Mouse (Mus musculus) CH12.LX (cell line): Measurements from ENCODE around the gene Tmem130. TPM values are rescaled to one million over a fixed set of nuclear protein-coding genes. Genes with fewer than 3 reads are reported as not detected.

Experiments
- DNase-seq: peaks from one replicate; pipeline ENCODE4 v3.0.0-alpha.2; 2013; ENCODE audit errors: extremely low read depth
- H3K27ac ChIP-seq: 2 replicates; pipeline ENCODE4 v1.5.1; 2012; ENCODE audit warnings: low read depth, mild to moderate bottlenecking, control low read depth, moderate library complexity; ENCODE audit not compliant: insufficient read depth
- H3K27me3 ChIP-seq: replicated peaks from 2 replicates; pipeline ENCODE3; 2012; ENCODE audit warnings: inconsistent platforms
- H3K36me3 ChIP-seq, 2 experiments: replicated peaks in 1 of 2; 2 replicates each; pipeline versions ENCODE3 to v1.6.1; 2012; ENCODE audit warnings: inconsistent platforms in 1 of 2, low read length in 1 of 2, mild to moderate bottlenecking in 1 of 2, mixed read lengths in 1 of 2, moderate library complexity in 1 of 2; ENCODE audit not compliant: control insufficient read depth in 1 of 2, insufficient read depth in 1 of 2
- H3K4me1 ChIP-seq, 2 experiments: 2 replicates each; pipeline ENCODE4 v1.6.1; 2012; ENCODE audit warnings: inconsistent platforms in 1 of 2, moderate library complexity in 1 of 2; ENCODE audit not compliant: insufficient read depth in 2 of 2, control insufficient read depth in 1 of 2
- H3K4me2 ChIP-seq: 2 replicates; pipeline ENCODE4 v1.6.1; 2012; ENCODE audit warnings: low read depth, mild to moderate bottlenecking, control low read depth; ENCODE audit not compliant: poor library complexity, insufficient read depth, severe bottlenecking
- H3K4me3 ChIP-seq, 3 experiments: fragments of 150-350 bp in 1 of 3; sonication (generic) in 1 of 3; replicated peaks in 1 of 3; 2 replicates each; pipeline versions ENCODE3 to v1.5.1; 2011 to 2012; ENCODE audit warnings: low read depth in 2 of 3, low read length in 2 of 3, mild to moderate bottlenecking in 2 of 3, moderate library complexity in 2 of 3, control low read depth in 1 of 3, improper control_type of control experiment in 1 of 3, inconsistent platforms in 1 of 3, mixed read lengths in 1 of 3; ENCODE audit not compliant: poor library complexity in 1 of 3
- H3K79me2 ChIP-seq: replicated peaks from 2 replicates; pipeline ENCODE4 v1.6.1; 2012; ENCODE audit warnings: mild to moderate bottlenecking, moderate library complexity; ENCODE audit not compliant: control insufficient read depth, poor library complexity, insufficient read depth, severe bottlenecking; ENCODE audit errors: extremely low read depth
- H3K9ac ChIP-seq: 2 replicates; pipeline ENCODE4 v1.6.1; 2012; ENCODE audit warnings: low read depth, mild to moderate bottlenecking, control low read depth, moderate library complexity; ENCODE audit not compliant: insufficient read depth
- H3K9me3 ChIP-seq: replicated peaks from 2 replicates; pipeline ENCODE3; 2012; ENCODE audit warnings: low read length, inconsistent platforms, mixed read lengths
- BHLHE40 ChIP-seq: IDR thresholded peaks from 2 replicates; pipeline ENCODE4 v1.6.1; 2011; ENCODE audit warnings: mild to moderate bottlenecking, low read depth, low read length, improper control_type of control experiment
- CTCF ChIP-seq, 2 experiments: IDR thresholded peaks in 1 of 2; conservative IDR thresholded peaks in 1 of 2; 2 replicates each; pipeline ENCODE4 v1.5.1; 2011 to 2012; ENCODE audit warnings: low read depth in 2 of 2, low read length in 2 of 2, improper control_type of control experiment in 1 of 2, inconsistent platforms in 1 of 2, mild to moderate bottlenecking in 1 of 2, moderate library complexity in 1 of 2
- E2F4 ChIP-seq: IDR thresholded peaks from 2 replicates; pipeline ENCODE4 v1.6.1; 2011; ENCODE audit warnings: low read depth, low read length, improper control_type of control experiment; ENCODE audit not compliant: insufficient replicate concordance
- ELF1 ChIP-seq: IDR thresholded peaks from 2 replicates; pipeline ENCODE4 v1.6.1; 2014; ENCODE audit warnings: low read depth, mild to moderate bottlenecking, inconsistent platforms, low read length, improper control_type of control experiment
- EP300 ChIP-seq: IDR thresholded peaks from 2 replicates; pipeline ENCODE4 v1.6.1; 2011; ENCODE audit warnings: low read length, improper control_type of control experiment
- ETS1 ChIP-seq: conservative IDR thresholded peaks from 2 replicates; pipeline ENCODE4 v1.6.1; 2012; ENCODE audit warnings: low read depth, mild to moderate bottlenecking, inconsistent platforms, low read length, improper control_type of control experiment, moderate library complexity
- GABPA ChIP-seq: IDR thresholded peaks from 2 replicates; pipeline ENCODE4 v1.6.1; 2012; ENCODE audit warnings: low read depth, low read length, improper control_type of control experiment, inconsistent platforms; ENCODE audit not compliant: insufficient replicate concordance
- HCFC1 ChIP-seq: IDR thresholded peaks from 2 replicates; pipeline ENCODE4 v1.6.1; 2012; ENCODE audit warnings: low read depth, mild to moderate bottlenecking, inconsistent platforms, low read length, improper control_type of control experiment
- IRF4 ChIP-seq: IDR thresholded peaks from 2 replicates; pipeline ENCODE4 v1.6.1; 2014; ENCODE audit warnings: low read depth, mild to moderate bottlenecking, inconsistent platforms, low read length, improper control_type of control experiment
- JUN ChIP-seq: IDR thresholded peaks from 2 replicates; pipeline ENCODE4 v1.6.1; 2011; ENCODE audit warnings: low read depth, mild to moderate bottlenecking, low read length, improper control_type of control experiment, moderate library complexity; ENCODE audit not compliant: insufficient read depth
- JUND ChIP-seq: conservative IDR thresholded peaks from 2 replicates; pipeline ENCODE4 v1.6.1; 2011; ENCODE audit warnings: low read depth, low read length, improper control_type of control experiment
- MAFK ChIP-seq: IDR thresholded peaks from 2 replicates; pipeline ENCODE4 v1.6.1; 2011; ENCODE audit warnings: low read length, improper control_type of control experiment; ENCODE audit not compliant: insufficient replicate concordance
- MAX ChIP-seq: IDR thresholded peaks from 2 replicates; pipeline ENCODE4 v1.6.1; 2011; ENCODE audit warnings: low read length, improper control_type of control experiment
- MAZ ChIP-seq: IDR thresholded peaks from 2 replicates; pipeline ENCODE4 v1.6.1; 2012; ENCODE audit warnings: low read depth, mild to moderate bottlenecking, inconsistent platforms, low read length, improper control_type of control experiment, moderate library complexity
- MEF2A ChIP-seq: IDR thresholded peaks from 2 replicates; pipeline ENCODE4 v1.6.1; 2014; ENCODE audit warnings: low read depth, mild to moderate bottlenecking, inconsistent platforms, low read length, improper control_type of control experiment, borderline replicate concordance
- MXI1 ChIP-seq: IDR thresholded peaks from 2 replicates; pipeline ENCODE4 v1.6.1; 2011; ENCODE audit warnings: mild to moderate bottlenecking, low read depth, low read length, improper control_type of control experiment
- MYC ChIP-seq: IDR thresholded peaks from 2 replicates; pipeline ENCODE4 v1.6.1; 2011; ENCODE audit warnings: low read depth, mild to moderate bottlenecking, improper control_type of control experiment, low read length
- NRF1 ChIP-seq: IDR thresholded peaks from 2 replicates; pipeline ENCODE4 v1.6.1; 2014; ENCODE audit warnings: low read depth, mild to moderate bottlenecking, inconsistent platforms, low read length, improper control_type of control experiment, moderate library complexity
- PAX5 ChIP-seq: IDR thresholded peaks from 2 replicates; pipeline ENCODE4 v1.6.1; 2012; ENCODE audit warnings: low read length, inconsistent platforms, mixed read lengths
- POLR2A ChIP-seq: IDR thresholded peaks from 2 replicates; pipeline ENCODE4 v1.6.1; 2011; ENCODE audit warnings: low read depth, mild to moderate bottlenecking, improper control_type of control experiment, low read length
- POLR2AphosphoS2 ChIP-seq: IDR thresholded peaks from 2 replicates; pipeline ENCODE4 v1.6.1; 2011; ENCODE audit warnings: low read depth, low read length, improper control_type of control experiment
- RAD21 ChIP-seq: IDR thresholded peaks from 2 replicates; pipeline ENCODE4 v1.6.1; 2011; ENCODE audit warnings: low read depth, mild to moderate bottlenecking, low read length, improper control_type of control experiment, moderate library complexity
- SMC3 ChIP-seq: IDR thresholded peaks from 2 replicates; pipeline ENCODE4 v1.6.1; 2011; ENCODE audit warnings: low read depth, low read length, improper control_type of control experiment
- TBP ChIP-seq: conservative IDR thresholded peaks from 2 replicates; pipeline ENCODE4 v1.6.1; 2011; ENCODE audit warnings: low read depth, low read length, improper control_type of control experiment
- TCF12 ChIP-seq: IDR thresholded peaks from 2 replicates; pipeline ENCODE4 v1.6.1; 2014; ENCODE audit warnings: low read depth, mild to moderate bottlenecking, inconsistent platforms, low read length, improper control_type of control experiment
- UBTF ChIP-seq: IDR thresholded peaks from 2 replicates; pipeline ENCODE4 v1.6.1; 2012; ENCODE audit warnings: low read depth, mild to moderate bottlenecking, inconsistent platforms, low read length, improper control_type of control experiment, moderate library complexity
- USF1 ChIP-seq: IDR thresholded peaks from 2 replicates; pipeline ENCODE4 v1.6.1; 2014; ENCODE audit warnings: low read depth, mild to moderate bottlenecking, inconsistent platforms, low read length, improper control_type of control experiment
- USF2 ChIP-seq: conservative IDR thresholded peaks from 2 replicates; pipeline ENCODE4 v1.6.1; 2011; ENCODE audit warnings: low read depth, low read length, improper control_type of control experiment
- ZC3H11A ChIP-seq: IDR thresholded peaks from 2 replicates; pipeline ENCODE4 v1.6.1; 2012; ENCODE audit warnings: low read depth, mild to moderate bottlenecking, inconsistent platforms, low read length, improper control_type of control experiment
- ZKSCAN1 ChIP-seq: IDR thresholded peaks from 2 replicates; pipeline ENCODE4 v1.6.1; 2012; ENCODE audit warnings: low read depth, inconsistent platforms, low read length, improper control_type of control experiment, borderline replicate concordance
- ZMIZ1 ChIP-seq: IDR thresholded peaks from 2 replicates; pipeline ENCODE4 v1.6.1; 2012; ENCODE audit warnings: low read depth, mild to moderate bottlenecking, inconsistent platforms, low read length, improper control_type of control experiment
- dilution Hi-C: fragments of 300-500 bp; cut with MboI; formaldehyde crosslinking; loops from 2 replicates; pipeline ENCODE4 v1.14.3; 2020; ENCODE audit warnings: low sequenced_read_pairs; ENCODE audit not compliant: extremely low pct_unique_long_range_greater_than_20kb, extremely low pct_ligation_motif_present
- in situ Hi-C: fragments of 300-500 bp; cut with MboI; formaldehyde crosslinking; loops from 3 replicates; pipeline ENCODE4 v1.14.3; 2019; ENCODE audit warnings: low sequenced_read_pairs, low pct_ligation_motif_present, low pct_unique_long_range_greater_than_20kb, mixed read lengths
- polyA plus RNA-seq: library from polyadenylated mRNA; unstranded; fragments of >175 nt; gene quantifications from 2 replicates; pipeline ENCODE4 v1.2.1, GENCODE M21; 2012; ENCODE audit warnings: low read depth; ENCODE audit not compliant: insufficient read length
- total RNA-seq, 2 experiments: library from RNA; depleted of rRNA; stranded (reverse); fragments of 300-350 nt in 1 of 2; fragments of >200 nt in 1 of 2; gene quantifications; 2 replicates each; pipeline ENCODE4 v1.2.3; 2012 to 2014

Gene Tmem130
- total and polyA plus RNA-seq, 3 experiments: not detected

GRCm38 (mm10) chr5:144752432-144752831 lies 9.2 kb downstream of the Tmem130 start:
- TF ChIP-seq BHLHE40: peak; percentile 69
- no peak for TF ChIP-seq USF2
- TF ChIP-seq JUN: no peak
- TF ChIP-seq ETS1: no peak
- TF ChIP-seq MXI1: peak; percentile 75; the same call in 1 of the 2 replicates
- no peak for TF ChIP-seq GABPA
- no peak for TF ChIP-seq TBP
- no peak for TF ChIP-seq RAD21
- TF ChIP-seq ZC3H11A: no peak
- TF ChIP-seq ELF1: no peak
- no peak for TF ChIP-seq MEF2A
- no peak for TF ChIP-seq ZKSCAN1
- no peak for TF ChIP-seq NRF1
- TF ChIP-seq TCF12: no peak
- no peak for TF ChIP-seq HCFC1
- TF ChIP-seq UBTF: no peak
- peak; percentile 40; the same call in 1 of the 2 replicates for TF ChIP-seq MAX
- no peak for TF ChIP-seq POLR2A
- peak in 1 of 2 experiments; percentile 24; a peak in 2 of 4 replicates for TF ChIP-seq CTCF (conservative IDR thresholded peaks at IDR 0.05 in 1 of 2, IDR thresholded peaks at IDR 0.05 in 1 of 2; ENCODE audit: low read depth in 2 of 2, low read length in 2 of 2)
- TF ChIP-seq MAFK: no peak
- H3K4me2 ChIP-seq: peak overlapping the region; percentile 69
- no peak overlapping the region for H3K27ac ChIP-seq
- H3K4me3 ChIP-seq: peak overlapping the region in 1 of 3 experiments; percentile 13
- peaks cover 29% of the 10 kb centered on the region for H3K27me3 ChIP-seq
- no peaks in the 10 kb centered on the region for H3K36me3 ChIP-seq
- in situ Hi-C loops: no loop called here
- dilution Hi-C loops: no loop called here
- H3K9me3 ChIP-seq: peaks cover 6% of the 10 kb centered on the region
- H3K4me1 ChIP-seq: peaks cover 6 to 8% of the 10 kb centered on the region in 2 experiments
- no peaks in the 10 kb centered on the region for H3K79me2 ChIP-seq
- H3K9ac ChIP-seq: no peak overlapping the region
- peak; percentile 58 for DNase-seq

GRCm38 (mm10) chr5:144737101-144737500 lies 24.5 kb downstream of the Tmem130 start:
- no peak overlapping the region for H3K9ac ChIP-seq
- peaks cover 64% of the 10 kb centered on the region for H3K27me3 ChIP-seq
- H3K4me1 ChIP-seq: no peaks in the 10 kb centered on the region; a peak in 1 of 4 replicates
- in situ Hi-C loops: loop anchor here (10.0 to 25.0 kb wide), 4 partner anchors 272 to 700 kb away; partner anchors contain the start of genes Ocm and Tecpr1
- dilution Hi-C loops: no loop called here
- H3K4me2 ChIP-seq: no peak overlapping the region
- TF ChIP-seq MAFK: no peak
- no peak for TF ChIP-seq CTCF (conservative IDR thresholded peaks at IDR 0.05 in 1 of 2, IDR thresholded peaks at IDR 0.05 in 1 of 2; ENCODE audit: low read depth in 2 of 2, low read length in 2 of 2)
- no peak for TF ChIP-seq GABPA
- no peak for TF ChIP-seq ELF1
- no peak for TF ChIP-seq MAZ
- TF ChIP-seq IRF4: no peak
- no peak for TF ChIP-seq PAX5
- TF ChIP-seq MAX: no peak
- no peak for TF ChIP-seq POLR2AphosphoS2
- TF ChIP-seq MYC: no peak
- no peak for TF ChIP-seq RAD21
- no peak for TF ChIP-seq USF1
- no peak for TF ChIP-seq MEF2A
- TF ChIP-seq SMC3: no peak
- TF ChIP-seq JUND: no peak
- no peak for TF ChIP-seq E2F4
- TF ChIP-seq EP300: no peak
- TF ChIP-seq MXI1: no peak
- TF ChIP-seq BHLHE40: no peak
- TF ChIP-seq ZMIZ1: no peak
- no peaks in the 10 kb centered on the region for H3K9me3 ChIP-seq
- no peaks in the 10 kb centered on the region for H3K79me2 ChIP-seq
- H3K27ac ChIP-seq: no peak overlapping the region
- DNase-seq: no peak
- H3K36me3 ChIP-seq: no peaks in the 10 kb centered on the region
- no peak overlapping the region for H3K4me3 ChIP-seq
